Mouse (Mus musculus): ENCODE measurements around the gene Fdps.

DNA sequence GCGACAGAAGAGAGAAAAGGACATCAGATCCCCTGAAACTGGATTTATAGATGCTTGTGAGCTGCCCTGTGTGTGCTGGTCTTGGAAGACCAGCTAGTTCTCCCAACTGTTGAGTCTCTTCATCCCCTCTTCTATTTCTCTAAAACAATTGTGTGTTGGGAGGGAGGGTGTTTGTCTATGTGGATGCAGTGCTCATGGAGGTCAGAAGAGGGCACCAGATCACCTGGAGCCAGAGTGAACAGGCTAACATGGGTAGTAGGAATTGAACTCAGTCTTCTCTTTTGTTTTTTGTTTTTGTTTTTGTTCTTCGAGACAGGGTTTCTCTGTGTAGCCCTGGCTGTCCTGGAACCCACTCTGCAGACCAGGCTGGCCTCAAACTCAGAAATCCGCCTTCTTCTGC is 43.0 kb downstream of the Fdps start:
- TF ChIP-seq MYOG (IDR thresholded peaks at IDR 0.05; ENCODE audit: control insufficient read depth, extremely low read depth, insufficient read length): no peak
- TF ChIP-seq USF1 (IDR thresholded peaks at IDR 0.05; ENCODE audit: low read depth): no peak
- no peak for TF ChIP-seq FOSL1 (IDR thresholded peaks at IDR 0.05; ENCODE audit: insufficient read depth, low read length, poor library complexity, severe bottlenecking)
- TF ChIP-seq CTCF (IDR thresholded peaks at IDR 0.05; ENCODE audit: control insufficient read depth, insufficient read depth, insufficient read length): no peak
- no peak for TF ChIP-seq MYOD1 (IDR thresholded peaks at IDR 0.05; ENCODE audit: control insufficient read depth, insufficient read length, low read depth)
- no peak for TF ChIP-seq MAX (IDR thresholded peaks at IDR 0.05)
- no peak for TF ChIP-seq CEBPB (IDR thresholded peaks at IDR 0.05; ENCODE audit: low read depth)
